Mouse (Mus musculus): ENCODE measurements around the gene Prss3.

- TF ChIP-seq POLR2A (IDR thresholded peaks at IDR 0.05; ENCODE audit: borderline replicate concordance, insufficient read depth, low read length) (no peak), CTCF (IDR thresholded peaks at IDR 0.05; ENCODE audit: borderline replicate concordance, insufficient read depth, low read depth, low read length) (no peak)
Measured at GRCm38 (mm10) chr6:41353932-41354331, 23.5 kb downstream of the Prss3 start, which contains the start of gene Try10.

Measured in cerebellum, adult 2 months (tissue).